12 mouse cellular contexts compared by ENCODE assay signal in the genomic region with DNA sequence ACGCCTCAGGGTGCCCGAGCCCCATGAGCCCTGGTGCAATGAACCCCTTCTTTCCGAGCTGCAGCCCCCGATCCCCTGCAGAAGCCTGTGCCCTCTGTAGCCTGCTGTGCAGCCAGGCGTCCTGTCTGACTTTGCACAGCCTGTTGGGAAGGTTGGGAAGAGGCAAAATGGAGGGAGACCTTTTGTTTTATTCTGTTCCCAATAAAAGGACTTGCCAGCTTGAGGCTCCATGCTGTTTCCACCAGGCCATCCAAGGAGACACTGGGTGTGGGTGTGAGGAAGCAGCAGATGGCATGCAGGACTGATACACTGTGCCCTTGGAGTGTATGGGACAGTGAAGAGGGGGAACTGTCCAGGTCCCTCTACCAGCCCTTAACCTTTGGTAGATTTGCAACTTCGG. TPM values are rescaled to one million over a fixed set of nuclear protein-coding genes. Genes with fewer than 3 reads are reported as not detected.
"Had no signal": no experiment of that assay in that cellular context is flagged by ENCODE, and none has a peak within 500 bp of the region (broad histone marks: within the 10 kb centered on the region; RNA-seq: fewer than 3 reads in every experiment).

No protein-coding gene starts in this region.

- DNase-seq: kidney, postnatal 10 days; kidney, postnatal 4 days; liver; liver, embryonic 13.5 days; liver, postnatal 0 days; lung, postnatal 36 days; right cerebral cortex, adult 18-20 months; right cerebral cortex, postnatal 25 days; thymus, adult 18-20 months; thymus, postnatal 14 days had no signal

- ATAC-seq: liver, postnatal 0 days; midbrain, embryonic 13.5 days had no signal

RNA-seq across cellular contexts. Expression of a gene that starts 22.7 kb away (rescaled TPM):
- total RNA-seq: megakaryocyte progenitor cell, adult 5-6 weeks had no signal
